Mouse (Mus musculus): ENCODE measurements around the gene Gpsm3. TPM values are rescaled to one million over a fixed set of nuclear protein-coding genes. Genes with fewer than 3 reads are reported as not detected.

The Gpsm3 gene
- polyA plus RNA-seq, 1 experiment from 2014 or later: 12.6 TPM

GRCm38 (mm10) chr17:34591029-34591993, 1.7 kb downstream of the Gpsm3 start, which contains the start of gene Pbx2:
Gene Pbx2, plus strand, starts transcription at chr17:34591266.
- WGBS: 5% methylated on average over 21 of the region's 21 CpGs
- no peaks in the 10 kb centered on the region for H3K9me3 ChIP-seq (ENCODE audit: control insufficient read depth, low read length)
- DNase-seq (ENCODE audit: low spot score) (peak; percentile 81), ATAC-seq (replicated peaks; ENCODE audit: low FRiP score, low TSS enrichment, low read depth) (peak; percentile 10; the same call in 1 of the 2 replicates)
- peak within 1 kb of the TSS; percentile 83 for H3K4me3 ChIP-seq (ENCODE audit: low read depth, low read length)
- H3K4me2 ChIP-seq (ENCODE audit: low read length): peak within 1 kb of the TSS; percentile 98
- no peaks in the 10 kb centered on the region for H3K27me3 ChIP-seq (replicated peaks; ENCODE audit: control insufficient read depth, insufficient read depth, low read length)
- peak within 1 kb of the TSS; percentile 95 for H3K27ac ChIP-seq (ENCODE audit: low read depth)
- H3K4me1 ChIP-seq (replicated peaks; ENCODE audit: control insufficient read depth, insufficient read depth, low read length): peaks cover 54% of the 10 kb centered on the region
- peak within 1 kb of the TSS; percentile 91 for H3K9ac ChIP-seq (ENCODE audit: low read length)
- H3K36me3 ChIP-seq (ENCODE audit: control insufficient read depth, insufficient read depth, low read length): peaks cover 21% of the 10 kb centered on the region

GRCm38 (mm10) chr17:34591994-34592375, 2.4 kb downstream of the Gpsm3 start:
- H3K4me1 ChIP-seq (replicated peaks; ENCODE audit: control insufficient read depth, insufficient read depth, low read length): peaks cover 52% of the 10 kb centered on the region

GRCm38 (mm10) chr17:34592581-34593549, 3.3 kb downstream of the Gpsm3 start:
- Histone ChIP-seq H3K36me3 (ENCODE audit: control insufficient read depth, insufficient read depth, low read length) (peaks cover 24% of the 10 kb centered on the region), H3K9ac (ENCODE audit: low read length) (peak overlapping the region; percentile 91), H3K4me1 (replicated peaks; ENCODE audit: control insufficient read depth, insufficient read depth, low read length) (peaks cover 57% of the 10 kb centered on the region), H3K4me2 (ENCODE audit: low read length) (peak overlapping the region; percentile 98), H3K27me3 (replicated peaks; ENCODE audit: control insufficient read depth, insufficient read depth, low read length) (no peaks in the 10 kb centered on the region), H3K4me3 (ENCODE audit: low read depth, low read length) (peak overlapping the region; percentile 83), H3K27ac (ENCODE audit: low read depth) (peak overlapping the region; percentile 95), H3K9me3 (ENCODE audit: control insufficient read depth, low read length) (no peaks in the 10 kb centered on the region)
- 1% methylated on average over 27 of the region's 32 CpGs for WGBS
- DNase-seq (ENCODE audit: low spot score) (peak; percentile 77), ATAC-seq (replicated peaks; ENCODE audit: low FRiP score, low TSS enrichment, low read depth) (peak; percentile 17; the same call in 1 of the 2 replicates)

More at GRCm38 (mm10) chr17:34591994-34592375, 2.4 kb downstream of the Gpsm3 start:
- H3K27me3 ChIP-seq (replicated peaks; ENCODE audit: control insufficient read depth, insufficient read depth, low read length): no peaks in the 10 kb centered on the region
- H3K36me3 ChIP-seq (ENCODE audit: control insufficient read depth, insufficient read depth, low read length): peaks cover 24% of the 10 kb centered on the region
- H3K4me2 ChIP-seq (ENCODE audit: low read length): peak overlapping the region; percentile 98
- H3K9me3 ChIP-seq (ENCODE audit: control insufficient read depth, low read length): no peaks in the 10 kb centered on the region
- peak overlapping the region; percentile 91 for H3K9ac ChIP-seq (ENCODE audit: low read length)
- ATAC-seq (replicated peaks; ENCODE audit: low FRiP score, low TSS enrichment, low read depth): peak; percentile 24; the same call in 1 of the 2 replicates
- peak overlapping the region; percentile 83 for H3K4me3 ChIP-seq (ENCODE audit: low read depth, low read length)
- 0% methylated on average over 26 of the region's 35 CpGs for WGBS
- DNase-seq (ENCODE audit: low spot score): peak; percentile 92
- peak overlapping the region; percentile 95 for H3K27ac ChIP-seq (ENCODE audit: low read depth)

- peaks cover 56% of the 10 kb centered on the region for H3K4me1 ChIP-seq (replicated peaks; ENCODE audit: control insufficient read depth, insufficient read depth, low read length)
- peak overlapping the region; percentile 98 for H3K4me2 ChIP-seq (ENCODE audit: low read length)
- H3K9ac ChIP-seq (ENCODE audit: low read length): peak overlapping the region; percentile 91
- DNase-seq (ENCODE audit: low spot score) (no peak), ATAC-seq (replicated peaks; ENCODE audit: low FRiP score, low TSS enrichment, low read depth) (no peak)
- H3K36me3 ChIP-seq (ENCODE audit: control insufficient read depth, insufficient read depth, low read length): peaks cover 24% of the 10 kb centered on the region
- H3K27ac ChIP-seq (ENCODE audit: low read depth): peak overlapping the region; percentile 95; the same call in 1 of the 2 replicates
- H3K27me3 ChIP-seq (replicated peaks; ENCODE audit: control insufficient read depth, insufficient read depth, low read length): no peaks in the 10 kb centered on the region
- WGBS: 32% methylated on average over 31 of the region's 34 CpGs
- H3K9me3 ChIP-seq (ENCODE audit: control insufficient read depth, low read length): no peaks in the 10 kb centered on the region
- peak overlapping the region; percentile 83 for H3K4me3 ChIP-seq (ENCODE audit: low read depth, low read length)
Measured at GRCm38 (mm10) chr17:34593752-34594525, 4.3 kb downstream of the Gpsm3 start.

- ATAC-seq (replicated peaks; ENCODE audit: low FRiP score, low TSS enrichment, low read depth) (no peak), DNase-seq (ENCODE audit: low spot score) (no peak)
- 60% methylated on average over 8 of the region's 8 CpGs for WGBS
- Histone ChIP-seq H3K4me3 (ENCODE audit: low read depth, low read length) (no peak overlapping the region), H3K27ac (ENCODE audit: low read depth) (no peak overlapping the region), H3K4me1 (replicated peaks; ENCODE audit: control insufficient read depth, insufficient read depth, low read length) (peaks cover 34% of the 10 kb centered on the region), H3K9ac (ENCODE audit: low read length) (no peak overlapping the region), H3K9me3 (ENCODE audit: control insufficient read depth, low read length) (no peaks in the 10 kb centered on the region), H3K4me2 (ENCODE audit: low read length) (no peak overlapping the region), H3K27me3 (replicated peaks; ENCODE audit: control insufficient read depth, insufficient read depth, low read length) (no peaks in the 10 kb centered on the region), H3K36me3 (ENCODE audit: control insufficient read depth, insufficient read depth, low read length) (peaks cover 35% of the 10 kb centered on the region)
Measured at GRCm38 (mm10) chr17:34596098-34596497, 6.5 kb downstream of the Gpsm3 start.

- WGBS: 18% methylated on average over 6 of the region's 6 CpGs
- no peak within 1 kb of the TSS for H3K9ac ChIP-seq (ENCODE audit: low read length)
- ATAC-seq (replicated peaks; ENCODE audit: low FRiP score, low TSS enrichment, low read depth): no peak
- H3K4me2 ChIP-seq (ENCODE audit: low read length): no peak within 1 kb of the TSS
- peaks cover 42% of the 10 kb centered on the region for H3K36me3 ChIP-seq (ENCODE audit: control insufficient read depth, insufficient read depth, low read length)
- DNase-seq (ENCODE audit: low spot score): no peak
- H3K9me3 ChIP-seq (ENCODE audit: control insufficient read depth, low read length): no peaks in the 10 kb centered on the region
- no peak within 1 kb of the TSS for H3K27ac ChIP-seq (ENCODE audit: low read depth)
- H3K27me3 ChIP-seq (replicated peaks; ENCODE audit: control insufficient read depth, insufficient read depth, low read length): no peaks in the 10 kb centered on the region
- peaks cover 36% of the 10 kb centered on the region for H3K4me1 ChIP-seq (replicated peaks; ENCODE audit: control insufficient read depth, insufficient read depth, low read length)
- no peak within 1 kb of the TSS for H3K4me3 ChIP-seq (ENCODE audit: low read depth, low read length)
Measured at GRCm38 (mm10) chr17:34597566-34598095, 8.0 kb downstream of the Gpsm3 start, which contains the start of gene Ager. Gene Ager, plus strand, starts transcription at chr17:34597862.

- 76% methylated on average over 9 of the region's 9 CpGs for WGBS
- no peak for ATAC-seq (replicated peaks; ENCODE audit: low FRiP score, low TSS enrichment, low read depth)
- H3K9ac ChIP-seq (ENCODE audit: low read length): no peak overlapping the region
- H3K27ac ChIP-seq (ENCODE audit: low read depth): no peak overlapping the region
- H3K9me3 ChIP-seq (ENCODE audit: control insufficient read depth, low read length): no peaks in the 10 kb centered on the region
- DNase-seq (ENCODE audit: low spot score): no peak
- peaks cover 31% of the 10 kb centered on the region for H3K4me1 ChIP-seq (replicated peaks; ENCODE audit: control insufficient read depth, insufficient read depth, low read length)
- no peak overlapping the region for H3K4me3 ChIP-seq (ENCODE audit: low read depth, low read length)
- no peaks in the 10 kb centered on the region for H3K27me3 ChIP-seq (replicated peaks; ENCODE audit: control insufficient read depth, insufficient read depth, low read length)
- H3K36me3 ChIP-seq (ENCODE audit: control insufficient read depth, insufficient read depth, low read length): peaks cover 35% of the 10 kb centered on the region
- no peak overlapping the region for H3K4me2 ChIP-seq (ENCODE audit: low read length)
Measured at GRCm38 (mm10) chr17:34599891-34600290, 10.3 kb downstream of the Gpsm3 start.

Measured in intestine, embryonic 14.5 days (tissue).